Mouse (Mus musculus) skeletal muscle tissue, adult 2 months (tissue): Measurements from ENCODE around the gene Itpr2.

Experiments used
- DNase-seq: peaks from one replicate; pipeline ENCODE4 v3.0.0-alpha.2; 2012; ENCODE audit warnings: low read depth, low spot score

Itpr2 gene

GRCm38 (mm10) chr6:146270162-146270561 lies 231.9 kb downstream of the Itpr2 start:
- DNase-seq = peak; percentile 73

- DNase-seq = no peak
Observed at GRCm38 (mm10) chr6:146269291-146269690, 232.7 kb downstream of the Itpr2 start.

GRCm38 (mm10) chr6:146260674-146261376 lies 241.2 kb downstream of the Itpr2 start:
- DNase-seq = no peak

- no peak for DNase-seq
Observed at GRCm38 (mm10) chr6:146258751-146259150, 243.3 kb downstream of the Itpr2 start.

- DNase-seq = no peak
Observed at GRCm38 (mm10) chr6:146258261-146258660, 243.8 kb downstream of the Itpr2 start.

- no peak for DNase-seq
Observed at GRCm38 (mm10) chr6:146256947-146257670, 244.9 kb downstream of the Itpr2 start.

- no peak for DNase-seq
Observed at GRCm38 (mm10) chr6:146256401-146256800, 245.6 kb downstream of the Itpr2 start.

GRCm38 (mm10) chr6:146255656-146256055 lies 246.4 kb downstream of the Itpr2 start:
- no peak for DNase-seq

GRCm38 (mm10) chr6:146254931-146255330 lies 247.1 kb downstream of the Itpr2 start:
- DNase-seq = peak; percentile 22

GRCm38 (mm10) chr6:146254216-146254820 lies 247.7 kb downstream of the Itpr2 start:
- no peak for DNase-seq

GRCm38 (mm10) chr6:146249096-146249495 lies 252.9 kb downstream of the Itpr2 start:
- no peak for DNase-seq

GRCm38 (mm10) chr6:146248341-146248740 lies 253.7 kb downstream of the Itpr2 start:
- DNase-seq = no peak

- no peak for DNase-seq
Observed at GRCm38 (mm10) chr6:146247906-146248305, 254.1 kb downstream of the Itpr2 start.

GRCm38 (mm10) chr6:146246368-146246767 lies 255.7 kb downstream of the Itpr2 start:
- no peak for DNase-seq

GRCm38 (mm10) chr6:146245888-146246287 lies 256.1 kb downstream of the Itpr2 start:
- peak; percentile 61 for DNase-seq

GRCm38 (mm10) chr6:146243068-146243467 lies 259.0 kb downstream of the Itpr2 start:
- DNase-seq = no peak

GRCm38 (mm10) chr6:146241336-146241735 lies 260.7 kb downstream of the Itpr2 start:
- no peak for DNase-seq

GRCm38 (mm10) chr6:146235165-146235564 lies 266.9 kb downstream of the Itpr2 start:
- no peak for DNase-seq

- no peak for DNase-seq
Observed at GRCm38 (mm10) chr6:146234417-146234816, 267.6 kb downstream of the Itpr2 start.

GRCm38 (mm10) chr6:146230903-146231302 lies 271.1 kb downstream of the Itpr2 start:
- no peak for DNase-seq

GRCm38 (mm10) chr6:146230373-146230788 lies 271.6 kb downstream of the Itpr2 start:
- no peak for DNase-seq

- no peak for DNase-seq
Observed at GRCm38 (mm10) chr6:146229967-146230366, 272.1 kb downstream of the Itpr2 start.

GRCm38 (mm10) chr6:146229519-146229918 lies 272.5 kb downstream of the Itpr2 start:
- no peak for DNase-seq
